Mouse (Mus musculus): ENCODE data around the gene Bloc1s2. TPM values are rescaled to one million over a fixed set of nuclear protein-coding genes. Genes with fewer than 3 reads are reported as not detected.

Bloc1s2 gene
- total RNA-seq, 1 experiment from 2014 or later = 35.1 TPM

Other genes with a start within 250 kb of the Bloc1s2 start
- 17.4 and 20.1 TPM in 2 replicates for gene Dnmbp, start 206.3 kb downstream of the Bloc1s2 start, total RNA-seq (2017)
- gene Cpn1, start 159.9 kb downstream of the Bloc1s2 start, total RNA-seq (2017) = not detected in 2 replicates
- gene Cyp2c23, start 117.2 kb downstream of the Bloc1s2 start, total RNA-seq (2017) = not detected in 2 replicates
- 16.9 and 24.0 TPM in 2 replicates for gene Erlin1, start 76.7 kb downstream of the Bloc1s2 start, total RNA-seq (2017)
- 58.9 and 63.9 TPM in 2 replicates for gene Chuk, start 39.0 kb downstream of the Bloc1s2 start, total RNA-seq (2017)
- gene Cwf19l1, start 10.6 kb downstream of the Bloc1s2 start, total RNA-seq (2017) = 24.7 and 41.4 TPM in 2 replicates
- gene Pkd2l1, start 46.0 kb upstream of the Bloc1s2 start, total RNA-seq (2017) = not detected in 2 replicates
- gene Scd3, start 56.8 kb upstream of the Bloc1s2 start, total RNA-seq (2017) = 0.06 and 0.20 TPM in 2 replicates
- gene Scd2, start 147.2 kb upstream of the Bloc1s2 start, total RNA-seq (2017) = 126 and 150 TPM in 2 replicates
- 0.05 and 0.31 TPM in 2 replicates for gene Scd4, start 186.6 kb upstream of the Bloc1s2 start, total RNA-seq (2017)